Mouse (Mus musculus) stomach, postnatal 0 days (tissue): ENCODE data around the gene Fam234a.

Source experiments
- CTCF ChIP-seq: IDR thresholded peaks from 2 replicates; pipeline ENCODE4 v1.5.1; 2016; ENCODE audit warnings: antibody characterized with exemption, low read depth, mild to moderate bottlenecking, moderate library complexity
- EP300 ChIP-seq: optimal IDR thresholded peaks from 2 replicates; pipeline ENCODE3; 2016; ENCODE audit warnings: antibody characterized with exemption

GRCm38 (mm10) chr17:26181179-26181578 is 62.9 kb downstream of the Fam234a start:
- TF ChIP-seq EP300, result no peak
- no peak for TF ChIP-seq CTCF
